Mouse (Mus musculus): ENCODE measurements around the gene Col8a2. TPM values are rescaled to one million over a fixed set of nuclear protein-coding genes. Genes with fewer than 3 reads are reported as not detected.

Col8a2 gene
- polyA plus RNA-seq, 1 experiment from 2014 or later, result 5.4 TPM

DNA sequence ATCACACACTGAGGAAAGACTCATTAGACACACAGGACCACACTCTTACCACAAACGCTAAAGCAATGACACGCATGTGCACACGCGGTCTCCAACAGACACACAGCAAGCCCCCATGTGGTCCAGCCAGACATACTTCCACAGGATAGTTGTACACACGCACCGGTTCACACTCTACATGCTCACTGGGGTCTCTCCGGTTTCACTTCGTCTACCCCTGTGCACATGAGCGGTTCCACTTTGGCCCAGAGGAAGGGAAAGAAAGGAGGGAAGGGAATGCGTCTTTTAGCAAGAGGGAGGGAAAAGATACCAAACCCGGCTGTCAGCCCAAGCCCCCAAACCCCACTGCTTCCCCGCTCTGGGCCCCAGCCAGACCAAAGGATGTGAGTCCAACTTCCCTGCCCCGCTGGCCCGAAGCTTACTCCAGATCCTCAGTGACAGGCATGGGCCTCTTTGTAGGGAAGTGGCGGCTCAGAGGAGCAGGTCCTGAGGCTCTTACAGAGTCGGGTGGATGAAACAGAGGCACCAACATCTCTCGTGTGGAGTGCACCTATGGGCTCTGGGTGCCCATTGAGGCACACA, 1.6 kb downstream of the Col8a2 start:
- no peaks in the 10 kb centered on the region for H3K36me3 ChIP-seq
- H3K9ac ChIP-seq, result no peak overlapping the region
- peak overlapping the region; percentile 87 for H3K4me2 ChIP-seq
- H3K27me3 ChIP-seq, result peaks cover 46% of the 10 kb centered on the region
- 0 out of 2 replicates have a peak overlapping the region, but pooled peaks have one; percentile 13 for H3K4me3 ChIP-seq
- WGBS, result 34% methylated on average over 17 of the region's 17 CpGs
- H3K4me1 ChIP-seq, result peaks cover 22% of the 10 kb centered on the region
- peak; percentile 19; the same call in 1 of the 2 replicates for ATAC-seq (ENCODE audit: borderline replicate concordance, extremely low read depth, low FRiP score, low TSS enrichment)
- no peak overlapping the region for H3K27ac ChIP-seq
- no peaks in the 10 kb centered on the region for H3K9me3 ChIP-seq

DNA sequence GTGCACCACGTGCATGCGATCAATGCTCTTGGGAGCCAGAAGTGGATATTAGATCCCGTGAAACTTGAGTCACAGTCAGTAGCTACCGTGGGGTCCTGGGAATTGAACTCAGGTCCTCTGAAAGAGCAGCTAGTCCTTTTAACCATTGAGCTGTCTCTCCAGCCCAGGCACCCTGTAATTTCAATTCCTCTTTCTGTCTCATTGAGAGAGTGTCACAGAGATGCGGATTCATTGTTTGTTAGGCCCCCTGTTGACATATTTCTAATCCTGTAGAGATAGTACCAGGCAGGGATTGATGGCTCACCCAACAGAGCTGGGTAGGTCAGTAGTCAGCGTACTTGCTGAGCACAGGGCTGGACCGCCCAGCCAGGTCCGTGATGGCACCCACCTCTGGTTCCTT, 3.7 kb downstream of the Col8a2 start:
- Histone ChIP-seq H3K4me3 (no peak overlapping the region), H3K4me2 (no peak overlapping the region), H3K9ac (no peak overlapping the region), H3K36me3 (no peaks in the 10 kb centered on the region), H3K27ac (no peak overlapping the region), H3K27me3 (peaks cover 42% of the 10 kb centered on the region), H3K9me3 (no peaks in the 10 kb centered on the region), H3K4me1 (peaks cover 22% of the 10 kb centered on the region)
- 84% methylated on average over 8 of the region's 8 CpGs for WGBS
- ATAC-seq (ENCODE audit: borderline replicate concordance, extremely low read depth, low FRiP score, low TSS enrichment), result no peak

GRCm38 (mm10) chr4:126291196-126291595, 4.6 kb downstream of the Col8a2 start:
- 21% methylated on average over 13 of the region's 13 CpGs for WGBS
- no peak overlapping the region for H3K9ac ChIP-seq
- H3K4me3 ChIP-seq, result no peak overlapping the region
- H3K4me2 ChIP-seq, result no peak overlapping the region
- no peak for ATAC-seq (ENCODE audit: borderline replicate concordance, extremely low read depth, low FRiP score, low TSS enrichment)
- H3K9me3 ChIP-seq, result no peaks in the 10 kb centered on the region
- H3K4me1 ChIP-seq, result peaks cover 23% of the 10 kb centered on the region
- H3K27ac ChIP-seq, result no peak overlapping the region
- H3K27me3 ChIP-seq, result peaks cover 38% of the 10 kb centered on the region
- H3K36me3 ChIP-seq, result no peaks in the 10 kb centered on the region

DNA sequence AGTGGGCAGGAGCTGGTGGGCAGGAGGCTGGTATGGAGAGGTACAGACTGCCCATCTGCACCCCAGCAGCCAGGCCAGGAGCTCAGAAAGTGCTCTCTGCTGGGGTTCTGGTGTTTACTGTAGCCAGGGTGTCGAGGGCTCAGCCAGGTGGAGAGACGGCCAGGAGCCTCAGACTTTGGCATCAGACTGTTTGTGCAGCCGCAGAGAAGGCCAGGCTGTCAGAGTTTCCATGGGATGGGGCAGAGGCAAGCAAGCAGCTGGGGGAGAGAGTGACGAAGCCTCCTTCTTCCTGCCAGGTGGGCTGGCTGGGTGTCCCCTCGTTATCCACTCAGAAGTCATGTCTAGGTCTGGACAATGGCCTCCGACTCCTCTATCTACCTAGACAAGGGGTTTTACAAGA, 8.6 kb downstream of the Col8a2 start:
- WGBS, result 56% methylated on average over 6 of the region's 6 CpGs
- H3K4me2 ChIP-seq, result no peak overlapping the region
- H3K27me3 ChIP-seq, result peaks cover 39% of the 10 kb centered on the region
- H3K9me3 ChIP-seq, result no peaks in the 10 kb centered on the region
- peaks cover 19% of the 10 kb centered on the region for H3K4me1 ChIP-seq
- H3K4me3 ChIP-seq, result no peak overlapping the region
- H3K36me3 ChIP-seq, result no peaks in the 10 kb centered on the region
- ATAC-seq (ENCODE audit: borderline replicate concordance, extremely low read depth, low FRiP score, low TSS enrichment), result no peak
- no peak overlapping the region for H3K9ac ChIP-seq
- no peak overlapping the region for H3K27ac ChIP-seq

DNA sequence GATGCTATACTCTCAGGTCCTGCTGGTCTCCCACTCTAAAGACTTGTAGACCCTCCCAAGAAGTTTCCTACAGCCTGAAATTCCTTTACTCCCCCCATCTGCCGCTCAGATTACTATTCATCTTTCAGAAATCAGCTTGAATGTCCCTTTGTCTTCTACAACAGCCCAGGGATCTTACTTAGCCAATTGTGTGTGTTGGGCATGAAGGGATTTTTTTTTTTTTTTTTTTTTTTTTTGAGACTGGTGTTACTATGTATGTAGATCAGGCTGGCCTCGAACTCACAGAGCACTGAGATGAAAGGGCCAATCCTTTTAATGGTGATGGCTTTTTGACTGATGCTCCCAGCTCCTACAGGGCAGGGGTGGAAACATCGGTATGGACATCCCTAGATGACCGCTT, 9.3 kb downstream of the Col8a2 start:
- no peak for ATAC-seq (ENCODE audit: borderline replicate concordance, extremely low read depth, low FRiP score, low TSS enrichment)
- H3K4me3 ChIP-seq, result no peak overlapping the region
- no peaks in the 10 kb centered on the region for H3K9me3 ChIP-seq
- H3K9ac ChIP-seq, result no peak overlapping the region
- WGBS, result 38% methylated on average over 4 of the region's 4 CpGs
- peak overlapping the region; percentile 70; the same call in 1 of the 2 replicates for H3K4me2 ChIP-seq
- no peaks in the 10 kb centered on the region for H3K36me3 ChIP-seq
- H3K4me1 ChIP-seq, result peaks cover 23% of the 10 kb centered on the region
- H3K27me3 ChIP-seq, result peaks cover 47% of the 10 kb centered on the region
- no peak overlapping the region for H3K27ac ChIP-seq

DNA sequence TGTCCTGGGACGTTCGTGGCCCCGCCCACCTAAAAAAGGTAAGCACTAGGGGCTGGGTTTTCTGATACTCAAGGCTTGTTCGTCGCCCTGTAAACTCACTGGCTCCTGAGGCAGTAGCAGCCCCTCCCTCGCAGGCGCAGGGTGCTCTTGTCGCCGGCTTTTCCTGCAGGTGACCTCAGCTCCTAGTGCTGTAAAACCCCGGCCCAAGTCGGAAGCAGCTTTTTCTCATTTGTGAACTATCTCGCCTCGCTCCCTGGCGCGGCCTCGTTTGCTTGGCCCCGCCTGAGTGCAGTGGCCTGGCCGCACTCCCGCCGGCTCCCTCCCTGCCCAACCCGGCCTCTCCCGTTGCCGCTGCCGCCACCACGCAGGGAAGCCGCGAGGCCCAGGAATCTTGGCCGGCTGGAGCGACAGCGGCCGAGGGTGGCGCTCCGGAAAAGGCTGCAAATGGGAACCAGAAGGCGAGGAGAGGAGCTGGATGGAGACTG, 10.1 kb downstream of the Col8a2 start:
- H3K9ac ChIP-seq, result peak overlapping the region; percentile 35
- peak overlapping the region; percentile 35 for H3K4me3 ChIP-seq
- no peaks in the 10 kb centered on the region for H3K36me3 ChIP-seq
- H3K9me3 ChIP-seq, result no peaks in the 10 kb centered on the region
- peaks cover 54% of the 10 kb centered on the region for H3K27me3 ChIP-seq
- peak overlapping the region; percentile 68 for H3K27ac ChIP-seq
- H3K4me1 ChIP-seq, result peaks cover 26% of the 10 kb centered on the region
- H3K4me2 ChIP-seq, result peak overlapping the region; percentile 70
- peak; percentile 24; the same call in 1 of the 2 replicates for ATAC-seq (ENCODE audit: borderline replicate concordance, extremely low read depth, low FRiP score, low TSS enrichment)
- 2% methylated on average over 34 of the region's 34 CpGs for WGBS

GRCm38 (mm10) chr4:126300916-126301583, 14.5 kb downstream of the Col8a2 start:
- peaks cover 70% of the 10 kb centered on the region for H3K27me3 ChIP-seq
- H3K27ac ChIP-seq, result no peak overlapping the region
- peak; percentile 12; the same call in 1 of the 2 replicates for ATAC-seq (ENCODE audit: borderline replicate concordance, extremely low read depth, low FRiP score, low TSS enrichment)
- peak overlapping the region; percentile 37 for H3K4me3 ChIP-seq
- 0 out of 2 replicates have a peak, but pooled peaks cover 1% of the 10 kb centered on the region for H3K9me3 ChIP-seq
- H3K36me3 ChIP-seq, result no peaks in the 10 kb centered on the region
- H3K4me2 ChIP-seq, result peak overlapping the region; percentile 74
- peaks cover 32% of the 10 kb centered on the region for H3K4me1 ChIP-seq
- H3K9ac ChIP-seq, result peak overlapping the region; percentile 29; the same call in 1 of the 2 replicates
- WGBS, result 2% methylated on average over 50 of the region's 50 CpGs

- Histone ChIP-seq H3K36me3 (no peaks in the 10 kb centered on the region), H3K27me3 (peaks cover 63% of the 10 kb centered on the region), H3K4me2 (peak overlapping the region; percentile 74), H3K9ac (no peak overlapping the region), H3K27ac (no peak overlapping the region), H3K4me3 (peak overlapping the region; percentile 37), H3K4me1 (peaks cover 26% of the 10 kb centered on the region), H3K9me3 (0 out of 2 replicates have a peak, but pooled peaks cover 3% of the 10 kb centered on the region)
- ATAC-seq (ENCODE audit: borderline replicate concordance, extremely low read depth, low FRiP score, low TSS enrichment), result no peak
- 10% methylated on average over 27 of the region's 27 CpGs for WGBS
Measured at GRCm38 (mm10) chr4:126301584-126302309, 15.2 kb downstream of the Col8a2 start.

GRCm38 (mm10) chr4:126303877-126304276, 17.3 kb downstream of the Col8a2 start:
- H3K9me3 ChIP-seq, result 0 out of 2 replicates have a peak, but pooled peaks cover 3% of the 10 kb centered on the region
- H3K36me3 ChIP-seq, result no peaks in the 10 kb centered on the region
- H3K4me3 ChIP-seq, result no peak overlapping the region
- WGBS, result 52% methylated on average over 4 of the region's 4 CpGs
- H3K27me3 ChIP-seq, result peaks cover 42% of the 10 kb centered on the region
- H3K27ac ChIP-seq, result no peak overlapping the region
- ATAC-seq (ENCODE audit: borderline replicate concordance, extremely low read depth, low FRiP score, low TSS enrichment), result no peak
- peaks cover 18% of the 10 kb centered on the region for H3K4me1 ChIP-seq
- no peak overlapping the region for H3K9ac ChIP-seq
- H3K4me2 ChIP-seq, result no peak overlapping the region

DNA sequence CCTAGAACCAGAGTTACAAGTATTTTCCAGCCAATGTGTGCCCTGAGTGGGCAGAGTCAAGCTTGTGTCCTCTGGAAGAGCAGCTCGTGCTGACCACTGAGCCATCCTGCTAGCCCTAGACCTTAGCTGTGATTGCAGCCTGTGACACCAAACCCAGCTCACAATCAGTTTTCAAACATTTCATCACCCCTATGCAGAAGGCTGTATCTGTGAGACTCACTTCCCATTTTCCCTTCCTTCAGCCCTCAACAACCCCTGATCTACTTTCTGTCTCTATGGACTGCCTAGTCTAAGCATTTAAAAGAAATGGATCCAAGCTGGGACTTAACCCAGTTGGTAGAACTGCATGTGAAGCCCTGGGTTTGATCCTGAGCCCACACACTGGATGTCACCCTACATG, 18.8 kb downstream of the Col8a2 start:
- ATAC-seq (ENCODE audit: borderline replicate concordance, extremely low read depth, low FRiP score, low TSS enrichment), result no peak
- Histone ChIP-seq H3K4me2 (no peak overlapping the region), H3K9ac (no peak overlapping the region), H3K9me3 (0 out of 2 replicates have a peak, but pooled peaks cover 3% of the 10 kb centered on the region), H3K4me3 (no peak overlapping the region), H3K27ac (no peak overlapping the region), H3K36me3 (no peaks in the 10 kb centered on the region), H3K27me3 (peaks cover 29% of the 10 kb centered on the region), H3K4me1 (peaks cover 22% of the 10 kb centered on the region)
- WGBS, result 94% methylated on average over 1 of the region's 1 CpGs

GRCm38 (mm10) chr4:126306058-126306457, 19.5 kb downstream of the Col8a2 start:
- H3K27ac ChIP-seq, result no peak overlapping the region
- H3K4me3 ChIP-seq, result no peak overlapping the region
- 0 out of 2 replicates have a peak, but pooled peaks cover 3% of the 10 kb centered on the region for H3K9me3 ChIP-seq
- H3K4me2 ChIP-seq, result no peak overlapping the region
- H3K9ac ChIP-seq, result no peak overlapping the region
- peaks cover 23% of the 10 kb centered on the region for H3K27me3 ChIP-seq
- H3K36me3 ChIP-seq, result no peaks in the 10 kb centered on the region
- WGBS, result 80% methylated on average over 6 of the region's 6 CpGs
- peaks cover 16% of the 10 kb centered on the region for H3K4me1 ChIP-seq
- no peak for ATAC-seq (ENCODE audit: borderline replicate concordance, extremely low read depth, low FRiP score, low TSS enrichment)

All from lung, embryonic 15.5 days (tissue).